ENCODE assay signal across 22 mouse cellular contexts in genomic region chr2:70806020-70806419, GRCm38 (mm10). TPM values are rescaled to one million over a fixed set of nuclear protein-coding genes. Genes with fewer than 3 reads are reported as not detected.
DNase-seq lines count a peak whose midpoint lies in the region; TF ChIP-seq lines count a peak whose summit lies in the region.
"Had no signal": no experiment of that assay in that cellular context is flagged by ENCODE, and none has a peak within 500 bp of the region (broad histone marks: within the 10 kb centered on the region; RNA-seq: fewer than 3 reads in every experiment).

No protein-coding gene starts in this region.

- 0 out of 2 replicates have a peak, but pooled peaks have one; percentile 61 for TF ChIP-seq EP300 in ES-Bruce4 (IDR thresholded peaks at IDR 0.05; ENCODE audit: insufficient read depth, low read depth, low read length)

- H3K4me3 ChIP-seq in E14TG2a.4 (replicated peaks; ENCODE audit: low read length) (peak overlapping the region; percentile 65), ES-Bruce4 (ENCODE audit: low read depth, low read length) (peak overlapping the region; percentile 63; the same call in 1 of the 2 replicates), ES-E14 (ENCODE audit: insufficient read depth in 1 of 2, low read depth in 1 of 2, low read length in 2 of 2, poor library complexity in 1 of 2, severe bottlenecking in 1 of 2) (peak overlapping the region; percentile 10 to 53; a peak in 3 of 4 replicates)
- H3K4me3 ChIP-seq: embryonic facial prominence, embryonic 13.5 days; embryonic facial prominence, embryonic 15.5 days; erythroblast, embryonic 14.5 days; forebrain, embryonic 10.5 days; forebrain, embryonic 12.5 days had no signal

- H3K27ac ChIP-seq in ES-Bruce4 (ENCODE audit: insufficient read depth, low read length) (peak overlapping the region; percentile 98), ES-E14 (ENCODE audit: insufficient read depth, low read depth, low read length, poor library complexity, severe bottlenecking) (peak overlapping the region; percentile 96)
- H3K27ac ChIP-seq: embryonic facial prominence, embryonic 13.5 days; embryonic facial prominence, embryonic 15.5 days; forebrain, embryonic 10.5 days; forebrain, embryonic 12.5 days had no signal

- H3K27me3 ChIP-seq in E14TG2a.4 (ENCODE audit: insufficient read depth, low read length) (no peaks in the 10 kb centered on the region), ES-Bruce4 (ENCODE audit: control insufficient read depth, insufficient read depth, low read length, poor library complexity, severe bottlenecking) (no peaks in the 10 kb centered on the region)
- H3K27me3 ChIP-seq: embryonic facial prominence, embryonic 13.5 days; embryonic facial prominence, embryonic 15.5 days; forebrain, embryonic 12.5 days had no signal

- H3K4me1 ChIP-seq in E14TG2a.4 (replicated peaks; ENCODE audit: low read depth, low read length) (peaks cover 85% of the 10 kb centered on the region), ES-Bruce4 (ENCODE audit: control insufficient read depth, insufficient read depth, low read length) (peaks cover 2% of the 10 kb centered on the region), ES-E14 (ENCODE audit: control insufficient read depth in 2 of 2, insufficient read depth in 2 of 2, low read length in 2 of 2, poor library complexity in 1 of 2) (peaks cover 19 to 27% of the 10 kb centered on the region in 2 experiments)

- H3K36me3 ChIP-seq in E14TG2a.4 (ENCODE audit: insufficient read depth, low read length): peaks cover 22% of the 10 kb centered on the region
- no peaks in the 10 kb centered on the region for H3K36me3 ChIP-seq in ES-Bruce4 (ENCODE audit: control insufficient read depth, insufficient read depth, low read length, poor library complexity, severe bottlenecking)
- peaks cover 12% of the 10 kb centered on the region; the same call in 1 of the 2 replicates for H3K36me3 ChIP-seq in ES-E14 (ENCODE audit: control insufficient read depth, insufficient read depth, low read length, poor library complexity, severe bottlenecking)

- no peaks in the 10 kb centered on the region for H3K9me3 ChIP-seq in E14TG2a.4 (ENCODE audit: low read length)
- H3K9me3 ChIP-seq in ES-Bruce4 (replicated peaks; ENCODE audit: control insufficient read depth, insufficient read depth, low read length, poor library complexity, severe bottlenecking): 0 out of 2 replicates have a peak, but pooled peaks cover 2% of the 10 kb centered on the region
- H3K9me3 ChIP-seq in ES-E14 (ENCODE audit: control insufficient read depth, insufficient read depth, low read depth, low read length): no peaks in the 10 kb centered on the region
- H3K9me3 ChIP-seq: embryonic facial prominence, embryonic 15.5 days; forebrain, embryonic 10.5 days; forebrain, embryonic 12.5 days had no signal

- H3K9ac ChIP-seq in ES-Bruce4 (ENCODE audit: low read depth, poor library complexity, severe bottlenecking) (no peak overlapping the region), ES-E14 (ENCODE audit: insufficient read depth, low read depth, low read length, poor library complexity, severe bottlenecking) (peak overlapping the region; percentile 53; the same call in 1 of the 2 replicates)
- H3K9ac ChIP-seq: embryonic facial prominence, embryonic 13.5 days; embryonic facial prominence, embryonic 15.5 days; forebrain, embryonic 12.5 days had no signal

- TF ChIP-seq POLR2A in ES-Bruce4 (IDR thresholded peaks at IDR 0.05; ENCODE audit: insufficient read depth, low read length): no peak

- peak; percentile 71 for DNase-seq in ES-E14 (ENCODE audit: low read depth, low spot score)
- DNase-seq in ZHBTc4 (ENCODE audit: low read depth, low spot score): peak; percentile 80
- no peak for DNase-seq in thymus, postnatal 25 days
- no peak for DNase-seq in heart, adult 9 months (ENCODE audit: low spot score in 2 of 2)
- DNase-seq in left cerebral cortex, adult 18-20 months (ENCODE audit: low spot score in 2 of 2): no peak
- DNase-seq: adrenal gland, adult 2 months; adrenal gland, postnatal 10 days; adrenal gland, postnatal 25 days; cerebellum, adult 11 months; cerebellum, adult 18-20 months; cerebellum, adult 8-10 months; cerebellum, adult 9-11 months; cerebellum, postnatal 14 days; cerebellum, postnatal 36 days; embryo, embryonic 11 days had no signal

- in situ Hi-C loops in ES-E14 (cut with MboI; ENCODE audit: low sequenced_read_pairs in 2 of 2, unreplicated experiment in 2 of 2): no loop called here

- TF ChIP-seq CTCF in E14TG2a.4 (conservative IDR thresholded peaks at IDR 0.05; ENCODE audit: low read length) (no peak), ES-Bruce4 (IDR thresholded peaks at IDR 0.05; ENCODE audit: low read depth, low read length) (no peak)

TF ChIP-seq in ES-E14, 5 proteins besides CTCF, POLR2A, EP300 and RAD21:
- TF ChIP-seq HCFC1 (IDR thresholded peaks at IDR 0.05; ENCODE audit: borderline replicate concordance, insufficient read depth, low read length) (no peak), ZNF384 (IDR thresholded peaks at IDR 0.05; ENCODE audit: low read depth, low read length) (no peak), CHD2 (IDR thresholded peaks at IDR 0.05; ENCODE audit: low read depth, low read length) (no peak), MAFK (IDR thresholded peaks at IDR 0.05; ENCODE audit: insufficient read depth, low read depth, low read length) (peak; percentile 87)
TF ChIP-seq in ES-E14: peak in this region for 1.

RNA-seq across cellular contexts. Expression of gene Tlk1, which starts 19.5 kb away (rescaled TPM):
- 83.4 and 89.0 TPM in 2 replicates for polyA plus RNA-seq in ES-Bruce4 (2011; ENCODE audit: insufficient read depth, insufficient read length, low read depth, missing spikeins)
- total RNA-seq in ES-E14 (2012; rRNA removed): 37.2 and 46.2 TPM in 2 replicates
- 10 to 100 TPM; 79.4 to 85.9 TPM for total RNA-seq in left cerebral cortex, adult 18-20 months (2021)

Comparison
In these comparisons a context has a peak if more than half of its experiments do, and no peak if none do; other contexts are left out.
1. DNase-seq: peak in ES-E14 (single experiment) and ZHBTc4 (single experiment); none in thymus, postnatal 25 days (single experiment), heart, adult 9 months (0 of 2) and left cerebral cortex, adult 18-20 months (0 of 2).
2. Peak in every context shown above with its lines, with median percentiles within 50 percentile points of each other: H3K4me3 ChIP-seq.